Mouse (Mus musculus): ENCODE measurements around the gene Lhpp. TPM values are rescaled to one million over a fixed set of nuclear protein-coding genes. Genes with fewer than 3 reads are reported as not detected.
"Not testable (repeated sequence)": the region's sequence is repeated elsewhere in the genome, so short reads cannot be mapped to it uniquely, and the experiment has no call there.

Gene Lhpp
- total RNA-seq, 2 experiments from 2014 or later, result 16.5 to 18.3 TPM

GRCm38 (mm10) chr7:132637292-132637691 lies 26.9 kb downstream of the Lhpp start:
- intact Hi-C loops (cut with DNase I), result loop anchor here (5.0 kb wide), 2 partner anchors 60 to 410 kb away; partner anchors contain the start of gene Oat
- no peak for DNase-seq (ENCODE audit: low spot score in 2 of 2)

- no peak for DNase-seq (ENCODE audit: low spot score in 2 of 2)
- intact Hi-C loops (cut with DNase I), result loop anchor here (5.0 kb wide), 2 partner anchors 61 to 411 kb away; partner anchors contain the start of gene Oat
Measured at GRCm38 (mm10) chr7:132638446-132639087, 28.1 kb downstream of the Lhpp start.

- intact Hi-C loops (cut with DNase I), result no loop called here
- DNase-seq (ENCODE audit: low spot score in 2 of 2), result no peak
Measured at GRCm38 (mm10) chr7:132640946-132641345, 30.5 kb downstream of the Lhpp start.

GRCm38 (mm10) chr7:132641606-132642005 lies 31.2 kb downstream of the Lhpp start:
- intact Hi-C loops (cut with DNase I), result no loop called here

GRCm38 (mm10) chr7:132644605-132645279 lies 34.3 kb downstream of the Lhpp start:
- intact Hi-C loops (cut with DNase I), result no loop called here
- DNase-seq (ENCODE audit: low spot score in 2 of 2), result no peak

More at GRCm38 (mm10) chr7:132641606-132642005, 31.2 kb downstream of the Lhpp start:
- DNase-seq (ENCODE audit: low spot score in 2 of 2), result no peak

GRCm38 (mm10) chr7:132646514-132646913 lies 36.1 kb downstream of the Lhpp start:
- no peak for DNase-seq (ENCODE audit: low spot score in 2 of 2)
- intact Hi-C loops (cut with DNase I), result no loop called here

GRCm38 (mm10) chr7:132654412-132654811 lies 44.0 kb downstream of the Lhpp start:
- intact Hi-C loops (cut with DNase I), result no loop called here
- DNase-seq (ENCODE audit: low spot score in 2 of 2), result no peak

GRCm38 (mm10) chr7:132656075-132656474 lies 45.6 kb downstream of the Lhpp start:
- intact Hi-C loops (cut with DNase I), result loop anchor here (1.0 to 5.0 kb wide), 4 partner anchors 56 to 347 kb away; no protein-coding TSS in a partner anchor
- DNase-seq (ENCODE audit: low spot score in 2 of 2), result peak; percentile 85 to 86

- intact Hi-C loops (cut with DNase I), result loop anchor here (1.0 to 5.0 kb wide), 4 partner anchors 56 to 346 kb away; no protein-coding TSS in a partner anchor
- DNase-seq (ENCODE audit: low spot score in 2 of 2), result peak; percentile 78 to 86
Measured at GRCm38 (mm10) chr7:132656548-132656947, 46.1 kb downstream of the Lhpp start.

- no peak for DNase-seq (ENCODE audit: low spot score in 2 of 2)
- intact Hi-C loops (cut with DNase I), result loop anchor here (2.0 to 5.0 kb wide), 3 partner anchors 55 to 345 kb away; no protein-coding TSS in a partner anchor
Measured at GRCm38 (mm10) chr7:132657371-132658057, 47.1 kb downstream of the Lhpp start.

GRCm38 (mm10) chr7:132658058-132658450 lies 47.6 kb downstream of the Lhpp start:
- DNase-seq (ENCODE audit: low spot score in 2 of 2), result no peak
- intact Hi-C loops (cut with DNase I), result loop anchor here (5.0 kb wide), 2 partner anchors 54 to 74 kb away; no protein-coding TSS in a partner anchor

GRCm38 (mm10) chr7:132658688-132659087 lies 48.2 kb downstream of the Lhpp start:
- intact Hi-C loops (cut with DNase I), result loop anchor here (5.0 kb wide), 2 partner anchors 54 to 74 kb away; no protein-coding TSS in a partner anchor
- no peak for DNase-seq (ENCODE audit: low spot score in 2 of 2)

GRCm38 (mm10) chr7:132659633-132660032 lies 49.2 kb downstream of the Lhpp start:
- intact Hi-C loops (cut with DNase I), result loop anchor here (5.0 kb wide), 3 partner anchors 53 to 692 kb away; partner anchors contain the start of gene Gpr26
- no peak for DNase-seq (ENCODE audit: low spot score in 2 of 2)

GRCm38 (mm10) chr7:132662831-132663230 lies 52.4 kb downstream of the Lhpp start:
- intact Hi-C loops (cut with DNase I), result loop anchor here (5.0 kb wide), 1 partner anchor 696 kb away; the partner anchor contains the start of gene Gpr26
- not testable (repeated sequence) for DNase-seq (ENCODE audit: low spot score in 2 of 2)

- DNase-seq (ENCODE audit: low spot score in 2 of 2), result no peak
- intact Hi-C loops (cut with DNase I), result loop anchor here (5.0 kb wide), 1 partner anchor 698 kb away; the partner anchor contains the start of gene Gpr26
Measured at GRCm38 (mm10) chr7:132664815-132665214, 54.4 kb downstream of the Lhpp start.

GRCm38 (mm10) chr7:132665664-132666382 lies 55.4 kb downstream of the Lhpp start:
- no peak for DNase-seq (ENCODE audit: low spot score in 2 of 2)
- intact Hi-C loops (cut with DNase I), result no loop called here

- no peak for DNase-seq (ENCODE audit: low spot score in 2 of 2)
- intact Hi-C loops (cut with DNase I), result no loop called here
Measured at GRCm38 (mm10) chr7:132666516-132666915, 56.1 kb downstream of the Lhpp start.

- no peak for DNase-seq (ENCODE audit: low spot score in 2 of 2)
- intact Hi-C loops (cut with DNase I), result no loop called here
Measured at GRCm38 (mm10) chr7:132668604-132669003, 58.2 kb downstream of the Lhpp start.
